Mouse (Mus musculus) lung, postnatal 4 days (tissue): Measurements from ENCODE around the gene Sema5a.

Source experiments
- DNase-seq, 2 experiments: peaks; one replicate each; pipeline ENCODE4 v3.0.0; 2021

Gene Sema5a

GRCm38 (mm10) chr15:32568858-32569387, 324.3 kb downstream of the Sema5a start:
- DNase-seq = no peak

GRCm38 (mm10) chr15:32574327-32574726, 329.7 kb downstream of the Sema5a start:
- no peak for DNase-seq

- no peak for DNase-seq
Measured at GRCm38 (mm10) chr15:32575212-32575611, 330.6 kb downstream of the Sema5a start.

- DNase-seq = no peak
Measured at GRCm38 (mm10) chr15:32579351-32579750, 334.7 kb downstream of the Sema5a start.

- DNase-seq = no peak
Measured at GRCm38 (mm10) chr15:32590641-32591040, 346.0 kb downstream of the Sema5a start.

- DNase-seq = no peak
Measured at GRCm38 (mm10) chr15:32593746-32594145, 349.1 kb downstream of the Sema5a start.

GRCm38 (mm10) chr15:32596574-32596973, 352.0 kb downstream of the Sema5a start:
- DNase-seq = no peak

GRCm38 (mm10) chr15:32597189-32597588, 352.6 kb downstream of the Sema5a start:
- DNase-seq = no peak

- no peak for DNase-seq
Measured at GRCm38 (mm10) chr15:32607236-32607635, 362.6 kb downstream of the Sema5a start.

GRCm38 (mm10) chr15:32610776-32611175, 366.2 kb downstream of the Sema5a start:
- peak in 1 of 2 experiments; percentile 42 for DNase-seq

GRCm38 (mm10) chr15:32611201-32611600, 366.6 kb downstream of the Sema5a start:
- DNase-seq = no peak

GRCm38 (mm10) chr15:32613718-32614117, 369.1 kb downstream of the Sema5a start:
- no peak for DNase-seq

GRCm38 (mm10) chr15:32615773-32616172, 371.2 kb downstream of the Sema5a start:
- no peak for DNase-seq

- no peak for DNase-seq
Measured at GRCm38 (mm10) chr15:32619199-32619598, 374.6 kb downstream of the Sema5a start.

GRCm38 (mm10) chr15:32623037-32623739, 378.6 kb downstream of the Sema5a start:
- DNase-seq = no peak

- no peak for DNase-seq
Measured at GRCm38 (mm10) chr15:32624106-32624505, 379.5 kb downstream of the Sema5a start.

- no peak for DNase-seq
Measured at GRCm38 (mm10) chr15:32626031-32626430, 381.4 kb downstream of the Sema5a start.

- DNase-seq = no peak
Measured at GRCm38 (mm10) chr15:32633713-32634112, 389.1 kb downstream of the Sema5a start.

- DNase-seq = no peak
Measured at GRCm38 (mm10) chr15:32637879-32638278, 393.3 kb downstream of the Sema5a start.

- DNase-seq = no peak
Measured at GRCm38 (mm10) chr15:32647061-32647687, 402.6 kb downstream of the Sema5a start.

GRCm38 (mm10) chr15:32654046-32654445, 409.4 kb downstream of the Sema5a start:
- no peak for DNase-seq

- no peak for DNase-seq
Measured at GRCm38 (mm10) chr15:32656017-32656416, 411.4 kb downstream of the Sema5a start.

GRCm38 (mm10) chr15:32676446-32676845, 431.8 kb downstream of the Sema5a start:
- DNase-seq = no peak

GRCm38 (mm10) chr15:32685152-32685551, 440.5 kb downstream of the Sema5a start:
- no peak for DNase-seq
